Mouse (Mus musculus) spleen, adult 12 weeks (tissue): ENCODE measurements around the gene Slc7a11.

Experiments used
- DNase-seq: peaks from one replicate; pipeline ENCODE4 v3.0.0; 2022; ENCODE audit warnings: low spot score

Slc7a11 gene

GRCm38 (mm10) chr3:49983429-49984268 lies 459.8 kb downstream of the Slc7a11 start:
- no peak for DNase-seq

- no peak for DNase-seq
Observed at GRCm38 (mm10) chr3:49973994-49974393, 469.4 kb downstream of the Slc7a11 start.

- no peak for DNase-seq
Observed at GRCm38 (mm10) chr3:49965569-49965968, 477.8 kb downstream of the Slc7a11 start.

GRCm38 (mm10) chr3:49960581-49960980 lies 482.8 kb downstream of the Slc7a11 start:
- no peak for DNase-seq

GRCm38 (mm10) chr3:49946845-49947244 lies 496.6 kb downstream of the Slc7a11 start:
- DNase-seq: no peak

GRCm38 (mm10) chr3:49944783-49945182 lies 498.6 kb downstream of the Slc7a11 start:
- DNase-seq: no peak

GRCm38 (mm10) chr3:49937611-49938010 lies 505.8 kb downstream of the Slc7a11 start:
- no peak for DNase-seq

- no peak for DNase-seq
Observed at GRCm38 (mm10) chr3:49929496-49929895, 513.9 kb downstream of the Slc7a11 start.

- no peak for DNase-seq
Observed at GRCm38 (mm10) chr3:49928509-49929263, 514.7 kb downstream of the Slc7a11 start.

- DNase-seq: no peak
Observed at GRCm38 (mm10) chr3:49913929-49914328, 529.5 kb downstream of the Slc7a11 start.

- DNase-seq: no peak
Observed at GRCm38 (mm10) chr3:49910922-49911321, 532.5 kb downstream of the Slc7a11 start.

- DNase-seq: no peak
Observed at GRCm38 (mm10) chr3:49908426-49909341, 534.7 kb downstream of the Slc7a11 start.

GRCm38 (mm10) chr3:49893945-49894344 lies 549.5 kb downstream of the Slc7a11 start:
- no peak for DNase-seq

GRCm38 (mm10) chr3:49887359-49887758 lies 556.1 kb downstream of the Slc7a11 start:
- DNase-seq: no peak

GRCm38 (mm10) chr3:49886220-49886945 lies 557.0 kb downstream of the Slc7a11 start:
- no peak for DNase-seq

GRCm38 (mm10) chr3:49880496-49880895 lies 562.9 kb downstream of the Slc7a11 start:
- no peak for DNase-seq

- no peak for DNase-seq
Observed at GRCm38 (mm10) chr3:49870786-49871185, 572.6 kb downstream of the Slc7a11 start.

GRCm38 (mm10) chr3:49867951-49868584 lies 575.3 kb downstream of the Slc7a11 start:
- no peak for DNase-seq

GRCm38 (mm10) chr3:49867147-49867950 lies 576.1 kb downstream of the Slc7a11 start:
- no peak for DNase-seq

GRCm38 (mm10) chr3:49866061-49866515 lies 577.3 kb downstream of the Slc7a11 start:
- DNase-seq: no peak
